Mouse (Mus musculus): Measurements from ENCODE around the gene Abca4.

Gene Abca4

GRCm38 (mm10) chr3:122176018-122176417 is 131.8 kb downstream of the Abca4 start:
- no peak for DNase-seq

GRCm38 (mm10) chr3:122176706-122177390 is 132.6 kb downstream of the Abca4 start:
- DNase-seq, result peak; percentile 93

- no peak for DNase-seq
Observed at GRCm38 (mm10) chr3:122184109-122184508, 139.9 kb downstream of the Abca4 start.

GRCm38 (mm10) chr3:122186975-122187374 is 142.7 kb downstream of the Abca4 start:
- DNase-seq, result no peak

- no peak for DNase-seq
Observed at GRCm38 (mm10) chr3:122196621-122197298, 152.5 kb downstream of the Abca4 start.

- DNase-seq, result no peak
Observed at GRCm38 (mm10) chr3:122198532-122198931, 154.3 kb downstream of the Abca4 start.

GRCm38 (mm10) chr3:122198966-122199381 is 154.7 kb downstream of the Abca4 start:
- DNase-seq, result no peak

GRCm38 (mm10) chr3:122199600-122199999 is 155.4 kb downstream of the Abca4 start:
- no peak for DNase-seq

GRCm38 (mm10) chr3:122200017-122200416 is 155.8 kb downstream of the Abca4 start:
- DNase-seq, result no peak

GRCm38 (mm10) chr3:122200447-122200846 is 156.2 kb downstream of the Abca4 start:
- DNase-seq, result no peak

GRCm38 (mm10) chr3:122202307-122202732 is 158.1 kb downstream of the Abca4 start:
- DNase-seq, result no peak

- no peak for DNase-seq
Observed at GRCm38 (mm10) chr3:122203675-122204329, 159.6 kb downstream of the Abca4 start.

GRCm38 (mm10) chr3:122205753-122206152 is 161.5 kb downstream of the Abca4 start:
- DNase-seq, result no peak

GRCm38 (mm10) chr3:122206279-122207070 is 162.2 kb downstream of the Abca4 start:
- peak; percentile 94 for DNase-seq

- peak; percentile 75 for DNase-seq
Observed at GRCm38 (mm10) chr3:122207766-122208165, 163.5 kb downstream of the Abca4 start.

GRCm38 (mm10) chr3:122208296-122209225 is 164.3 kb downstream of the Abca4 start:
- no peak for DNase-seq

- no peak for DNase-seq
Observed at GRCm38 (mm10) chr3:122209511-122209910, 165.3 kb downstream of the Abca4 start.

GRCm38 (mm10) chr3:122210434-122210833 is 166.2 kb downstream of the Abca4 start:
- no peak for DNase-seq

GRCm38 (mm10) chr3:122210846-122211245 is 166.6 kb downstream of the Abca4 start:
- DNase-seq, result no peak

GRCm38 (mm10) chr3:122211446-122212125 is 167.3 kb downstream of the Abca4 start:
- DNase-seq, result no peak
